Mouse (Mus musculus): ENCODE results near the gene Fads2.
"Not testable (repeated sequence)": the region's sequence is repeated elsewhere in the genome, so short reads cannot be mapped to it uniquely, and the experiment has no call there.

Gene Fads2

GRCm38 (mm10) chr19:10101341-10102053 lies at the start of gene Fads2:
Gene Fads2 (minus strand): TSS chr19:10101746.
- DNase-seq = peak; percentile 90

DNA sequence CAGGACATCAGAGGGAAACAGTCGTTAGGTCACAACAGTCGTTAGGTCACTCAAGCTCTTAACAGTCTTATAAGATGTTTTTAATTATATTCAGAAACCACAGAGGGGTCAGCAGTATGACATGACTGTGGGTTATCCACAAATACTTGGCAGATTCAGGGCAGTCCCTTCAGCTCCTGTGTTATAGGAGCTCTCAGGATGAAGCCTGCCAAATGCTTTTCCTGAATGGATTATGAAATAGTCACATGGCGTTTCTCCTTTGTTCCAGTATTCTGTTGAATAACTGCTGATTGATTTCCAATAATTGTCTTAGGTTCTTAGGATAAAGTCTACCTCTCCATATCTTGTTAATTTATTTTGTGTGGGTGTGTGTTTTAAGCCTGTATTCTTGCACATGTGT lies 47.6 kb upstream of the Fads2 start:
- no peak for DNase-seq

- peak; percentile 12 for DNase-seq
These were observed 47.0 kb upstream of the Fads2 start for GRCm38 (mm10) chr19:10148555-10148954.

GRCm38 (mm10) chr19:10144464-10144863 lies 42.9 kb upstream of the Fads2 start:
- no peak for DNase-seq

DNA sequence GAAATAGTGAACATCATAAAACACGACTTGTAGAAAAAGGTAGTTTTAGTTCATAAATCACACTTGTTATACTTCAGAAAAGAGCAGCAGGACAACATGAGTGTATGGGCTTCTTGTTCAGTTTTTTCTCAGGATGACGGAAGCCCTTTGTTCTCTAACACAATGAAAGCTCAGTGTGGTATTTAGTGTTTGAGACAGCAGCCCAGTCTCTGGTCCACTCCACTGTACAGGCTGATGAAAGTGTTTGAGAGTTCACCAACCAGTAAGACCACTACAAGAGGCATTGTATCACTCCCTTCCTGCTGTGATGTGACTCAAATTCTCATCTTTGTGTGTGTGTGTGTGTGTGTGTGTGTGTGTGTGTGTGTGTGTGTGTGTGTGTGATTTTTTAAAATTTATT lies 42.1 kb upstream of the Fads2 start:
- DNase-seq = no peak

DNA sequence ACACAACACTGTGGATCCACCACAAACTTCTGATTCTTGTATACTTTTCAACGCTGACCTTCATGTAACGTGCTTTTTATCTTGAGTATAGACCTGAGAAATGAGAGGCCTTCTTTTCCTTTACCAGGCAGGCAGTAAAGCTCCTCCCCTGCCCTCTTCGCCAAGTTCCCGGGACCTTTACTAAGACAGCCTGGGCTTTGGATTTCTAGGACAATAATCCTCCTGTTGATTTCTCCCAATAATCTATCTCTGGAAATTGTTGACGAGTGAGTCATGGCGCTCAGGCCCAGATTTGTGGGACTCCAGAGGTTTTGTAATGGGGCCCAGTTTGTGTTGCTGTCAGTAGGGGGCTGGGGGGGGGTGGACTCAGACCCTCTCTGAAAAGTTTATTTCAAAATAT lies 38.2 kb upstream of the Fads2 start:
- DNase-seq = no peak

GRCm38 (mm10) chr19:10137423-10137822 lies 35.9 kb upstream of the Fads2 start:
- no peak for DNase-seq

GRCm38 (mm10) chr19:10134692-10135091 lies 33.1 kb upstream of the Fads2 start:
- DNase-seq = no peak

DNA sequence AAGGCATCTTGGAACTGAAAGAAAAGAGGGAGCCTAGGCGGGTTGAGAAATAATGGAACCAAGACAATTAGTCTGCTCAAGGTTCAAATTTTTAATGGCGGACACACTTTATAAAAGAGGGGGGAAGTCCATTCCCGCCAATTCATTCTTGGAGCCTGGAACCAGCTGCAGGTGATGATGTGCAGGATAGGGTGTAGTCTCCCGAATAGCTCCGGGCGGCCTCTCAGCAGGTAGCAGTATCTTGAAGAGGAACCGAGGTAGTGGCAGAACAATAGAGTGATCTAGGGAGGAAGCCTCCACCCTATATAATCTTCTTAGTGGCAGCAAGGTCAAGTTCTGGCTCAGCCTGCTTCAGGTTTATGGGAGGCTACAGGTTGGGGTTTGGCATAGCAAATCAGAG lies 28.0 kb upstream of the Fads2 start:
- DNase-seq = not testable (repeated sequence)

DNA sequence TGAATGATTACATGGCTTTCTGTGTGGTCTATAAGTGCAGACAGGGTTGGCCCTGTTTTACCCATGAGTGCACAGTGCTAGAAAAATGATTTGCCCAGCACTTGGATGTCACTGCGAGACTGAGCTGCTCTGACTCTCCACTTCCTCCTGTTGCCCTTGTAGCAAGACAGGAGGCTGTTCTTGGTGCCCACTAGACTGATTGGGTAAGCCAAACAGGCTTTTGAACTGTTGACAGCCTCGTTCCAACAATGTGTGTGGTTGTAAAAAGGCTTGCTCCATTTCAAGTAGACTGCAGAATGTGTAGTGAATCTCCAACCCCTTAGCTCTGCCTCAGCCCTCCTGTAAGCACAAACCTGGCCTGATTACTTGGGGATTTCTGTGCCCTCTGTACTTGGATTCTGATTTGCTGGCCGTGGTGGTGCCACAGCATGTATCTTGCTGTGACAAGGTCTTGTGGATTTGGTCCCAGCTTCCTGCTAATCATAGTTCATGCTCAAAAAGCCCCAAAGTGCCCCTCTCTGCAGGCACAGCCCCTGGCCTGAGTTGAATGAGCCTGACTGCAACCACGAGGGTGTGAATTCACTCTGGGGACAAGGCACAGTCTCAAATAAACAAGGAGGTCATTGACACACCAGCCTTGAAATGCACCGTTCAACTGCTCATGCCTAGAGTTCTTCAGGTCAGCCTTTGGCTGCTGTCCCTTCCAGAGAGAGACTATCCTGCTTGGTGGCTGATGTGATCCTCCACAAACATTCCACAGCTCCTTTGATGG lies 25.1 kb upstream of the Fads2 start:
- DNase-seq = no peak

DNA sequence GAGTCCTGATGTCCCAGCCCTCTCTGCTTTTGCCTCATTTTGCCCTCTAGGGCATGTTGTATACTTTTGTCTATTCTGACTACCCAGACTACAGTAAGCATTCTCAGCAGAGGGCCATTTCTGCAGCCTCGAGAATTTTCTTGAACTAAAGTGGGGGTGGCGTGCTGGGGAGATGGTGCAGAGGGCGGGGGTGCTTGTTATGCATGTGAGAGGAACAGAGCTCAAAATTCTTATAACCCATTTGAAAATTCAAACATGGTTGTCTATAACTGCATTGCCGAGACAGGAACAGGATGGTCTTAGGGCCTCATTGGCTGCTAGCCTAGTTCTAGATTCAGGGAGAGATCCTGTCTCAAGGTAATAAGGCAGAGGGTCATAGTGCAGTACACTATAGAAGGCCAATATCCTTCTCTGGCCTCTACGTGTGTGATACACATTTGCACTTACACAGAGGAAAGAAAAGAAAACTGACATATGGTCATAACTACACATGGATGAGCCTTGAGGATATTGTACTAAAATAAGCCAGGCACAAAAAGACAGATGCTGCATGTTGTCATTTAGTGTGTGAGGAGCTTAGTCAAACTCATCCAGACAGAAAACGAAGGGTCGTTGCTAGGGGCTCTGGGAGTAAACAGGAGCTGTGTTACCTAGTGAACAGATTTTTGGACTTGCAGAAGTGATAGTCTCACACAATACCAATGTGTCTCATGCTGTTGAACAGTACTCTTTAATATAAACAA lies 22.5 kb upstream of the Fads2 start:
- no peak for DNase-seq

DNA sequence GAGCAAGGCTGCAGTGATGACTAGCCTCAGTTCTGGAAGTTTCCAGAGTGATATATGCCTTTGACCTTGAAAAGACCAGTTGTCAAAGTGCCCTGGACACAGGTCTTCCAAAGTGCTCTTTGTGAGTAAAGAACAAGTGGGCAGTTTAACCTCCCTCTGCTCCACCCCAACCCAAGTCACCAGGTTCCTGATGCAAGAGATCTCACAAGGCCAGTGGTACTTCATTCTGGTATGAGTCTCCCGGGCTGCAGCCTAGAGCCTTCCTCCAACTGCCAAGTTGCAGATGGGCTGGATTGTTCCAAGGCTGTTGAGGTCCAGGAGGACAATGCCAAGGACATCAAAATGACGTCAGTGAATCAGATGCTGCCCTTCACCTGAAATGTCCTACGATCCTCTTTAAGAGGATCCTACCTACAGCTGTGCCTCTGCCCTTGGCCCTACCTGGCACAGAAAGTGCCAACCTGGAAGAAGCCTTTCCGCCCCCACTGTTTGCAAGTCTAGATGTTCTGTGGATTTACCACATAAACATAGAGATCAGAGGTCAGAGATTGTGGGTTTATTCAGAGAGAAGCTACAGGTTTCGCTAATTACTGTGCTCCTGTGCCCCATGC lies 20.6 kb upstream of the Fads2 start:
- DNase-seq = no peak

GRCm38 (mm10) chr19:10116641-10117040 lies 15.1 kb upstream of the Fads2 start:
- DNase-seq = no peak

- no peak for DNase-seq
These were observed 14.0 kb upstream of the Fads2 start for GRCm38 (mm10) chr19:10115373-10116158.

GRCm38 (mm10) chr19:10112956-10113355 lies 11.4 kb upstream of the Fads2 start:
- DNase-seq = no peak

GRCm38 (mm10) chr19:10108666-10109065 lies 7.1 kb upstream of the Fads2 start:
- DNase-seq = no peak

DNA sequence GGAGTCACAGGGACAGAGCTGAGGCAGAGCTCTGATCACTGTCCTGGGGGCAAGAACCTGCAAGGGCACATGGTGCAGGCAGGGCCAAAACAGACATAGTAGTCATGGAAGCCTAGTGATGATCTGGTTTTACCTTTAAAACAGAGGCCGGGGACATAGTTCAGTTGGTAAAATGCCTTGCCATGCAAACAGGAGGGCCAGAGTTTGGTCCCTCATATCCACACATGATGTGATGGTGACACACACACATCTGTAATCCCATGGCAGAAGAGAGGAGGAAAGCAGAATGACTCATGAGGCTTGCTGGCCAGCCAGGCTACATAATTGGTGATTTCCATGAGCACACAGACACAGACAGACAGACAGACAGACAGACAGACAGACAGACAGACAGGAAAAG lies 6.6 kb upstream of the Fads2 start:
- no peak for DNase-seq

GRCm38 (mm10) chr19:10107051-10107611 lies 5.6 kb upstream of the Fads2 start:
- DNase-seq = no peak

DNA sequence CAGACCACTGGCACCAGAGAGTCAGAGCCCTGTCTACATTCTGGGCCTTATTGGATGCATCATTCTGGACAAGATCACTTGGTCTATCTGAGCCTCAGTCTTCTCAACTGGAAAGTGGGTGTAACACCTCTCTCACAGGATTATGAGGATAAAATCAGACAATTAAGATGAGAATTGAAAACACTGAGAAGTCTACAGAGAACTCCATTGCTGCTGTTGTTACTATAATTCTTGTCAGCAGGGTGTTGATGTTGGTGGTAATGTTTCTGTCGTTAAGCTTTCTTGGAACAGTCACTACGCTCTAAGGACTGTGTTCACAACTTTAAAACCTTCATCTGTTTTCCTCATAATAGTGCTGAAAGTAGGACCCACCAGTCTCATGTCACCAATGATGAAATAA lies 5.1 kb upstream of the Fads2 start:
- no peak for DNase-seq

DNA sequence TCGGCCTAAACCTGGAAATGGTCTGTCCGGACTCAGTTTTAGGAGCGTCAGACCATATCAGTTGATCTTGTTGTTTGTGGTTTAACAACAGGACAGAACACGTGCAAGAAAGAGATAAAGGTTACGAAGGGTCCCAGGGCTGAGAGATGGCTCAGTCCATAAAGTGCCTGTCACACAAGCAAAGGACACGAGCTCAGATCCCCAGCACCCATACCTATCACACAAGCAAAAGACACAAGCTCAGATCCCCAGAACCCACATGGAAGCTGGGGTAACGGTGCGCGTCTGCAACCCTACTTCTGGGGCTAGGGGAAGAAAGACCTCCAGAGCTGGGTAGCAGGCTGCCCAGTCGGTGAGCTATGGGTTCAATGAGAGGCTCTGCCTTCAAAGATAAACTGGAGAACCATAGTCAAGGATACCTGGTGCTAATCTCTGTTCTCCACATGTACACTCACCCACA lies 3.5 kb upstream of the Fads2 start:
- DNase-seq = no peak

DNA sequence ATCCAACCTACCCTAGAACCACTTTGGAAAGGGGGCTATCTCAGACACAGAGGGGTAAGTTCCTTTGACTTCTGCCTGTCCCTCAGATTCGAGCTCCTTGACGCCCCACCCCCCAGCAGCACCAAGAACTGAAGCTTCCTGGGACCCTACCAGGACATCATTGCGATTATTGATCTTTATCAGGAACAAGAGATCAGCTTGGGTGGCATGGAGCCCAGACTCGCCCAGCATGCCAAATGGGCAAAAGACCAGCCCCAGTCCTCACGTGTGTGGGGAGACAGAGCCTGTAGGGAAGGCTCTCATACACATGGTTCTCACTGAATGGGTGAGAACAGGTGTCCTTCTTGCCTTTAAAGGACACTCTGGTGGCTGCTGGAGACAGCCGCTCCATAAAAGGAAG lies 2.7 kb upstream of the Fads2 start:
- no peak for DNase-seq

Measured in right cerebral cortex, adult 18-20 months (tissue).